Mouse (Mus musculus) skeletal muscle tissue, adult 2 months (tissue): ENCODE results near the gene Pcx.
A peak's percentile ranks its signal among the peaks of the same experiment; 100 is the strongest.
"Not testable (repeated sequence)": the region's sequence is repeated elsewhere in the genome, so short reads cannot be mapped to it uniquely, and the experiment has no call there.

Experiments
- DNase-seq: peaks from one replicate; pipeline ENCODE4 v3.0.0-alpha.2; 2012; ENCODE audit warnings: low read depth, low spot score

The Pcx gene

GRCm38 (mm10) chr19:4583856-4584255 is 73.6 kb downstream of the Pcx start:
- DNase-seq, result no peak

DNA sequence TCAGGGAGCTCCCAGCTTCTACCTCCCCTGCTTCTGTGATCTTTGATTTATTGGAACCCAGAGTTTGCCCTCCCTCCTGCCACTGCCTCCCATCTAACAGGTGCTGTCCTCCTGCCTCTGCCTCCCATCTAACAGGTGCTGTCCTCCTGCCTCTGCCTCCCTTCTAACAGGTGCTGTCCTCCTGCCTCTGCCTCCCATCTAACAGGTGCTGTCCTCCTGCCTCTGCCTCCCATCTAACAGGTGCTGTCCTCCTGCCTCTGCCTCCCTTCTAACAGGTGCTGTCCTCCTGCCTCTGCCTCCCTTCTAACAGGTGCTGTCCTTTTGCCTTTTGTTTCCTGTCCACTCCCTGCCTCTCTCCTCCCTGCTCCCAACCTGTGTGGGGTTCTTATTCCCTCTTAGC is 76.5 kb downstream of the Pcx start:
- not testable (repeated sequence) for DNase-seq

GRCm38 (mm10) chr19:4587426-4587825 is 77.2 kb downstream of the Pcx start:
- DNase-seq, result no peak

DNA sequence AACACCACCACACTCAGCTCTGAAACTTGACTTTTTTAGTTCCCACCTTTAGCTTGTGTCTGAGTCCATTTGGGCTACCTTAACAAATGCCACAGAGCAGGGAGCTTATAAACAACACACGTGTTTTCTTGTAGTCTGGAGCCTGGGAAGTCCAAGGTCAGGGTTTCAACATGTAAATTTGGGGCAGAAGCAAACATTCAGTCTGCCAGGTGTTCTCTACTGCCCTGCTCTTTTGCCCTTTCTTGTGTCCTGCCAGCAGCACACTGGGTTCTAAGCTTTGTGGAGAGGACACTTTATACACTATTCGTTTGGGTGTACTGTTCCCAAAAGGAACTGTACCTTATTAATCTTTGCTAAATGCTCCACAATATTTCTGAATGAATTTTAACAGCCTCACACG is 78.2 kb downstream of the Pcx start:
- DNase-seq, result no peak

DNA sequence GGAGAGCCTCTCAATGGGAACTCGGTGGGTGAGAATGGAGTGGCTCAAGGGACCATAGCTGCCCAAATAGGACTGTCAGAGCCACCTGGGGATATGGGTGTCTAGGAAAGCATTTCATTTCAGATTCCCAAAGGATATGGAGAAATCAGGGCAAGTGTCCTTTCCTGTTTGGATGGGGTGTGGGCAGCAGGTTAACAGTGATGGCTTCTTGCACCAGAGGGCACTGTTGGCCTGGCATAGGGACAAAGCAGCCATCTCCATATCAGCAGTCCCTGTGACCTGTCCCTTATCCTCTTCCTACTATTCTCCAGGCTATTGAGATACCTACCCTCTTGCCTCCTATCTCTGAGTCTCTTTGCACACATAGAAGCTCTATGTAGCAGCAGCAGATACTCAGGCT is 78.8 kb downstream of the Pcx start:
- no peak for DNase-seq

- no peak for DNase-seq
Measured at GRCm38 (mm10) chr19:4590025-4590424, 79.8 kb downstream of the Pcx start.

GRCm38 (mm10) chr19:4593792-4594522 is 83.7 kb downstream of the Pcx start:
- no peak for DNase-seq

DNA sequence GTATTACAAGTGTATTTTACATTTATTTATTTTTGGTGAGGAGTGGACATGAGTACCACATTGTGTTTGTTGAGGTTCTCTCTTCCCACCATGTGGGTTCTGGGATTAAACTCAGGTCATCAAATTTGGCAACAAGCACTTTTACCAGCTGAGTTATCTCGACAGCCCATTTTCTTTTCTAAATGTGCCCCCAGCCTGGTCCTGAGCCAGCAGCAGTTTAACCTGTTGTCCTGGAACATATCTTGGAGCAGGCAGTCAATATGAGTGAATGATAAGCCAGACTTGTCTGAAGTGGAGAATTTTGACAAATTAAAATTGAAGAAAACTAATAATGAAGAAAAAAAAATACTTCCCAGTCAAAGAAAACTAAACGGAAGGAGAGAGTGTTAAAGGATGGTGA is 85.8 kb downstream of the Pcx start:
- no peak for DNase-seq

DNA sequence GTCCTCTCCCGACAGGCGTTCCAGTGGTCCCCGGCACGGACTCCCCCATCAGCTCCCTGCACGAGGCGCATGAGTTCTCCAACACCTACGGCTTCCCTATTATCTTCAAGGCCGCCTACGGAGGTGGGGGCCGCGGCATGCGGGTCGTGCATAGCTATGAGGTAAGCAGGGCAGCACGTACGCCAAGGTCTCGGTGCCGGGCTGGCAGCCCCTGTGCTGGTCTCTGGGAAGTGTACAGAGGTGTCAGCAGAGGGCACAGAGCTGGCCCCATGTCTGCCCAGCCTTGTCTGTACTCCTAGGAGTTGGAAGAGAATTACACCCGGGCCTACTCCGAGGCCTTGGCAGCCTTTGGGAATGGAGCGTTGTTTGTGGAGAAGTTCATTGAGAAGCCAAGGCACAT is 92.2 kb downstream of the Pcx start:
- DNase-seq, result no peak

DNA sequence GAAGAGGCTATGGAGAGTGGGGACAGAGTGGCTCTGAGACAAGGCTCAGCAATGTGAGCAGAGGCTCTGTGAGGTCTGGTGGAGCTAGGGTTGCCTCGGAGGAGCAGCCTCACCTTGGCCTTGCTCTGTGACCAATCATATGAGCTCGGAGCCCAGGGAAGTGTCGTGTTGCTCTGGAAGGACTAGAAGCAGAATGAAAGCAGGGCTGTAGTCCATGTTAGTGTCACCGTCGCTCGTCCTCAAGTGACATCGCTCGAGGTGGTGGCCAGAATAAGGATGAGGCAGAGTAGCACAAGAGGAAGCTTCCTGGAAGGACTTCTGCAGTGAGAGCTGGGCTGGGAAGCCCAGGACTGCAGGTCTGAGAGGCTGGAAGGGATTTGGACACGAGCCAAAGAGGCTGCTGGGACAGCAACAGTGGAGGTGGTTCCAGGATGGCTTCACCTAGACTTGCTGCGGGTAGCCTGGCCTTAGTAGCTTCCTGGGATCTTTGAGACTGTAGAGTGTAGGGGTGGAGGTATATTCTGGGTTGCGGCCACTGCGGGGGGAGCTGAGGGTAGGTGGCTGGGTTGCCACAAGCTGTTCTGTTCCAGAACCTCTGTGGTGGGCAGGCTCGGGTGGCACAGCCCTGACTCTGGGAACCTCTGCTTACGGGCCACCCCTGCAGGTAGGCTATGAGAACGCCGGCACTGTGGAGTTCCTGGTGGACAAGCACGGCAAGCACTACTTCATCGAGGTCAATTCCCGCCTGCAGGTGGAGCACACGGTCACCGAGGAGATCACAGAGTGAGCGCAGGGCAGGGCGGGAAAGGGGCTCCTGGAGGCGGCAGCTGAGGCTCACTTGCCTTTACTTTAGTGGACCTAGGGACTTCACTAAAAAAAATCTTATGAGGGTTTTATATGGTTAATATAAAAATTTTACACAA is 93.8 kb downstream of the Pcx start:
- DNase-seq, result peak; percentile 45

- no peak for DNase-seq
Measured at GRCm38 (mm10) chr19:4605654-4606053, 95.4 kb downstream of the Pcx start.

DNA sequence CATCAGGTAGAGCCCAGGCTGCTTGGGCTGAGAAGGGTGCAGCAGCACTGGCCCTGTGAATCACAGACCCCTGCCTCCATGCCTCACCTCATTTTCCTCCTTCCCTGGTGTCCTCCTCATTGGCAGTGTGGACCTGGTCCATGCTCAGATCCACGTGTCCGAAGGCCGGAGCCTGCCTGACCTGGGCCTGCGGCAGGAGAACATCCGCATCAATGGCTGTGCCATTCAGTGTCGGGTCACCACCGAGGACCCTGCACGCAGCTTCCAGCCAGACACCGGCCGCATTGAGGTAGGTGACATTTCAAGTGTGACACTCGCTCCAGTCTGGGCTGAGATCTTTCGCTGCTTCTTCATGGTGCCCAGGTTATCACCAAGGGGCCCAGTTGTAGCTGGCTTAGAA is 97.1 kb downstream of the Pcx start:
- no peak for DNase-seq

GRCm38 (mm10) chr19:4608511-4608910 is 98.2 kb downstream of the Pcx start:
- no peak for DNase-seq

- peak; percentile 69 for DNase-seq
Measured at GRCm38 (mm10) chr19:4610109-4610508, 99.8 kb downstream of the Pcx start.

DNA sequence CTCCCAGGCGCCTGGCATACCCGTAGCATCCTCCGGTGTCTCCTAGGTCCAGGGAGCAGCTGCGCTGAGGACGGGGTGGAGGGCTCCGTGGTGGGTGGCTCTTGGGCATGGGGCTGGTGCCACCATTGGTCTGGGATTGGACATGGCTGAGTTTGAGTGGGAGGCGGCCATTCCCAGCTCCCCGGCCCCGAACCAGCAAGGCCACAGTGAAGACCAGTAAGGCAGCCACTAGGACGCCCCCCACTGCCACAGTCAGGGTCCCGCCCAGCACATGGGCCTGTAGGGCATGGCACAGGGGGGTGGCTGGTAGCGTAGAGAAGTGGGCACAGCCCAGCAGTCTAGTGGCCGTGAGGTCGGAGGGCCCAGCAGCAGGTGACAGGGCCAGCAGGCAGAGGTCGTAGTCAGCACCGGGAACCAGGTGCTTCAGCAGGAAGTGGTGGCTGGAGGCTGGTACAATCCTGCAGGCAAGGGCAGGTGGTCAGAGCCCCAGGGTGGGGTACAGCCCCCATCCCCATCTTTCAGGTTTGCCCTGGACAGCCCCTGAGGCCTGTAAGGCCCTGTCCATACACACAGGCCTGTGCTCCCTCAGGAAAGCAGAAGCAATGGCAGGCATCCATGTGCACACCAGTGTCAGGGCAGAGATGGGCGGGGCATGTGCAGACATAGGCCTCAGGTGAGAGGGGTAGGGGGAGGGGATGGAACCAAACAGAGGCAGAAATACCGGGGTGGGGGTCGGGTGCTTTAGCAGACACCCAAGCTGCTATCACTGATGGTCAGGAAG is 102.1 kb downstream of the Pcx start:
- no peak for DNase-seq

- no peak for DNase-seq
Measured at GRCm38 (mm10) chr19:4613464-4614304, 103.4 kb downstream of the Pcx start.

DNA sequence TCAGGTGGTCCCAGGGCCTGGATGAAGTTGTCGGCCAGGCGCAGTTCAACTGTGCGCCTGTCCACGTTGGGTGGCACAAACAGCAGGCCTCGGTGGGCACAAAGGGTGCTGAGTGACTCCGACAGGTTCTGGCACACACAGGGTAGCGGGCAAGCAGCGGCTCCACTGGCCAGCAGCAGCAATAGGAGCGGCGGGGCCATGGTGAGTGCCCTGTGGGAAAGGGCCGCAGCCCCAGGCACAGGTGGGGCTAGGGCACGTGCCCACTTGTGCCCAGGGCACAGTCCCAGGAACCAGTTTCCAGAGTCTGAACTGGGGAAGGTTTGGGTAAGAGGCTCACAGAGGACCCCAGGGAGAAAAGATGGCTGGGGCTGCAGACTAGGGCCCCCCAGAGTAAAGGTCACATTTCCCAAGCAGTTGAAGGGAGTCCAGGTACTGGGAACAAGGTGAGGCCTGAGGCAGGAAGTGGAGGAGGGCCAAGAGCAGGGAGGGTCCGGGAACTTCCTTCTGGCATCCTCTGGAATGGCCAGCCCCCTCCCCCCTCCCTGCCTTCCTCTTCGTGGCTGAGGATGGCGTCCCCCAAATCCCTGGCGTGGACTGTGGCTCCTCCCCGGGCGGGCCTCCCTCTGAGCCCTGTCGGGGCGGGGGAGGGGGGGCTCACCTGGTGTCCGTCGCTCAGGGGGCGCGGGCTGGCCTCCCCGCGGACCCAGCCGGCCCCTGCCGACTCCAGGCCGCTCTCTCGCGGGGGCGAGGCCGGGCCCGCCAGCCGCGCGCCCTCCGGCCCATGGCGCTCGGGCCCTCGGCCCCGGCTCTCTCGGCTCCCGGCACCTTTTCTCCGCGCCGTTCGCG is 104.3 kb downstream of the Pcx start:
- DNase-seq, result no peak

DNA sequence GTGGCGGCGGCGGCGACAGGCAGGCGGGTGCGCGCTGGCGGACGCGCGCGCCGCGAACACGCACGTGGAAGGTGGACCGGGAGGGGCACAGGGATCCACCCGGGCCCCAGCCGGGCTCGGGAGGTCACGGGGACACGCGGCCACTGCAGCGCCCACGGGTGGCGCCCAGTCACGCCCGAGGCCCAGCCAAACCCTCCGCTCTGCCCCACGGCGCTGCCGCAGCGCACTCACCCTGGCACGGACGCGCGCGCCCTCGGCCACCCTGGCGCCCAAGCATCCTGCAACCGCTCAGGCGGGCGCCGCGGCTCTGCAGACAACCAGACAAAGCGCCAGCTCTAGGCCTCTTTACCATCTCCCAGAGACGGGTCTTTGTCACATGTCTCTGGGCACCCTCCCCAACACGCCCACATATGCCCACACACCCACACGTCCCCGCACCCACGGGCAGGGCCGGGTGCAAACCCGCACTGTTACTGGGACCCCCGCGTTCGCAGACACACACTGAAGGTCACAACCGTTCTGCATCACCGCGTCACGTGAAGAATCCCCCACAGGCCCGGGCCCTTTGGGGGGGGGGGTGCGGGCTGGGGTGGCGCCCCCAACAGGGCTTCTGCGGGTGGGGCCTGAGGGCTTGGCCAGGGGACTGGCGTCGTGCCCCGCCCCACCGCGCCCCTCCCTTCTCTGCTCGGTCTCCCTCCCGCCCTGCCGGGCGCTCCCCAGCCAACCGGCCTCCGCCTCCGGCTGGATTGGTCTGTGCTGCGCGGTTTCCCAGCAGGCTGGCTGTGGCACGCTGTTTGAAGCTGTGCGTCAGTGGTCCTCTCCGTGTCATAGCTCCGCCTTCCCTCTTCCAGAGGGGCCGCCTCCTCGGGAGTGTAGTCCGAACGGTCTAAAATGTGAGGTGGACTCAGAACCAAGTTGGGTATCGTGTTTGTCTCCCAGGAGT is 105.2 kb downstream of the Pcx start, which contains the start of gene Lrfn4:
TSS of gene Lrfn4 (minus strand) at position 517 of the 943 bp plus-strand sequence.
- peak; percentile 68 for DNase-seq

- DNase-seq, result no peak
Measured at GRCm38 (mm10) chr19:4616546-4616945, 106.3 kb downstream of the Pcx start.
